Mouse (Mus musculus) MEL (cell line): ENCODE results near the gene Robo1.

Experiments used
- CTCF ChIP-seq, 3 experiments: IDR thresholded peaks in 2 of 3; conservative IDR thresholded peaks in 1 of 3; 2 replicates each; pipeline ENCODE4 v1.5.1; 2011 to 2012; ENCODE audit warnings: low read length in 3 of 3, low read depth in 2 of 3, mild to moderate bottlenecking in 2 of 3, improper control_type of control experiment in 1 of 3, inconsistent platforms in 1 of 3, mixed read lengths in 1 of 3, moderate library complexity in 1 of 3; ENCODE audit not compliant: control insufficient read depth in 1 of 3, insufficient read depth in 1 of 3, poor library complexity in 1 of 3, severe bottlenecking in 1 of 3
- MEF2A ChIP-seq: IDR thresholded peaks from 2 replicates; pipeline ENCODE4 v1.6.1; 2014; ENCODE audit warnings: low read depth, mild to moderate bottlenecking, inconsistent platforms, low read length, improper control_type of control experiment; ENCODE audit not compliant: poor library complexity, insufficient replicate concordance, severe bottlenecking; ENCODE audit errors: extremely low read depth
- MXI1 ChIP-seq: IDR thresholded peaks from 2 replicates; pipeline ENCODE4 v1.6.1; 2011; ENCODE audit warnings: mild to moderate bottlenecking, low read depth, low read length, improper control_type of control experiment
- POLR2AphosphoS5 ChIP-seq: IDR thresholded peaks from 2 replicates; pipeline ENCODE4 v1.6.1; 2012; ENCODE audit warnings: low read depth, borderline replicate concordance, mild to moderate bottlenecking, inconsistent platforms, low read length, moderate library complexity, mixed read lengths
- UBTF ChIP-seq: IDR thresholded peaks from 2 replicates; pipeline ENCODE4 v1.6.1; 2012; ENCODE audit warnings: low read depth, mild to moderate bottlenecking, inconsistent platforms, low read length, improper control_type of control experiment, moderate library complexity, borderline replicate concordance; ENCODE audit not compliant: insufficient read depth
- USF2 ChIP-seq, 2 experiments: IDR thresholded peaks; 2 replicates each; pipeline ENCODE4 v1.6.1; 2011 to 2012; ENCODE audit warnings: improper control_type of control experiment in 2 of 2, low read length in 2 of 2, borderline replicate concordance in 1 of 2, inconsistent platforms in 1 of 2, low read depth in 1 of 2, mild to moderate bottlenecking in 1 of 2; ENCODE audit not compliant: insufficient read depth in 1 of 2

DNA sequence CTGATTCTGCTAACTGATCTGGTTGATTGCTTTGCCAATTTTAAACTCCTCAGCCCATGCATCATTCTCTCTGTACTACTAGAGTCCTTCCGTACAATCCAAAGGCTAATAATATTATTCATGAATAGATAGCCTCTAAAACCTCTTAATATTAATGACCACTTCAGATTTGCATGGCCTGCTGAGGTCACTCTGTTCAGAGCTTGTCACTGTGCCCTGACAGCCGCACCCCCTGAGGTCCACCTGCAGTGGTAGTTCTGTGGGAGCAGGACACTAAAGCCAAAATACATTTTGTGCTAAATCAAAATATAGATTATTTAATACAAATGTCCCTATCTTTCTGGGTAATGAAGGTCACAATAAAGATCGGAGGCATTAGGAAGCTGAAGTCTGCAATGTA, 631.8 kb downstream of the Robo1 start:
- no peak for TF ChIP-seq CTCF (IDR thresholded peaks at IDR 0.05 in 2 of 3, conservative IDR thresholded peaks at IDR 0.05 in 1 of 3; ENCODE audit: control insufficient read depth in 1 of 3, insufficient read depth in 1 of 3, low read depth in 2 of 3, low read length in 3 of 3, poor library complexity in 1 of 3, severe bottlenecking in 1 of 3)
- no peak for TF ChIP-seq MEF2A
- TF ChIP-seq MXI1: no peak
- no peak for TF ChIP-seq UBTF
- no peak for TF ChIP-seq POLR2AphosphoS5
- TF ChIP-seq USF2 (IDR thresholded peaks at IDR 0.05; ENCODE audit: borderline replicate concordance in 1 of 2, insufficient read depth in 1 of 2, low read depth in 1 of 2, low read length in 2 of 2): no peak
